Mouse (Mus musculus) natural killer cell, adult 2 months (primary cell): ENCODE data around the gene Nppa.
A peak's percentile ranks its signal among the peaks of the same experiment; 100 is the strongest.
"Not testable (repeated sequence)": the region's sequence is repeated elsewhere in the genome, so short reads cannot be mapped to it uniquely, and the experiment has no call there.

ENCODE experiments used
- DNase-seq, 2 experiments: peaks; one replicate each; pipeline ENCODE4 v3.0.0; 2022; ENCODE audit warnings: low spot score in 2 of 2

The Nppa gene

GRCm38 (mm10) chr4:148011332-148011731 lies 10.8 kb downstream of the Nppa start:
- DNase-seq = no peak

GRCm38 (mm10) chr4:148012216-148012615 lies 11.7 kb downstream of the Nppa start:
- DNase-seq = no peak

- no peak for DNase-seq
Observed at GRCm38 (mm10) chr4:148015418-148015817, 14.9 kb downstream of the Nppa start.

- DNase-seq = no peak
Observed at GRCm38 (mm10) chr4:148016981-148017380, 16.5 kb downstream of the Nppa start.

GRCm38 (mm10) chr4:148018410-148018809 lies 17.9 kb downstream of the Nppa start:
- no peak for DNase-seq

- DNase-seq = no peak
Observed at GRCm38 (mm10) chr4:148024003-148024402, 23.5 kb downstream of the Nppa start.

- no peak for DNase-seq
Observed at GRCm38 (mm10) chr4:148029297-148029696, 28.8 kb downstream of the Nppa start.

- no peak for DNase-seq
Observed at GRCm38 (mm10) chr4:148030506-148030905, 30.0 kb downstream of the Nppa start.

GRCm38 (mm10) chr4:148033858-148034410 lies 33.4 kb downstream of the Nppa start:
- DNase-seq = peak; percentile 22 to 36

- no peak for DNase-seq
Observed at GRCm38 (mm10) chr4:148035440-148035839, 34.9 kb downstream of the Nppa start.

- DNase-seq = no peak
Observed at GRCm38 (mm10) chr4:148038079-148038599, 37.6 kb downstream of the Nppa start.

GRCm38 (mm10) chr4:148038600-148039253 lies 38.2 kb downstream of the Nppa start, which contains the start of the genes Clcn6 and Mthfr:
Gene Clcn6, minus strand, starts transcription at chr4:148038821.
Gene Mthfr, plus strand, starts transcription at chr4:148039077.
- DNase-seq = peak; percentile 98 to 99

GRCm38 (mm10) chr4:148039254-148040028 lies 38.9 kb downstream of the Nppa start:
- no peak for DNase-seq

GRCm38 (mm10) chr4:148040029-148040830 lies 39.7 kb downstream of the Nppa start:
- no peak for DNase-seq

GRCm38 (mm10) chr4:148040933-148041610 lies 40.5 kb downstream of the Nppa start:
- peak; percentile 5 for DNase-seq

GRCm38 (mm10) chr4:148041611-148042191 lies 41.2 kb downstream of the Nppa start:
- DNase-seq = peak; percentile 16

- not testable (repeated sequence) for DNase-seq
Observed at GRCm38 (mm10) chr4:148043327-148043726, 42.8 kb downstream of the Nppa start.

GRCm38 (mm10) chr4:148044113-148044512 lies 43.6 kb downstream of the Nppa start:
- DNase-seq = no peak

GRCm38 (mm10) chr4:148046450-148047031 lies 46.0 kb downstream of the Nppa start:
- DNase-seq = no peak

- DNase-seq = not testable (repeated sequence)
Observed at GRCm38 (mm10) chr4:148050396-148050914, 49.9 kb downstream of the Nppa start.
